Mouse (Mus musculus) right cerebral cortex, postnatal 10 days (tissue): ENCODE data around the gene Hao1.

Experiments used
- DNase-seq, 2 experiments: peaks; one replicate each; pipeline ENCODE4 v3.0.0; 2021; ENCODE audit warnings: low spot score in 2 of 2

Gene Hao1

DNA sequence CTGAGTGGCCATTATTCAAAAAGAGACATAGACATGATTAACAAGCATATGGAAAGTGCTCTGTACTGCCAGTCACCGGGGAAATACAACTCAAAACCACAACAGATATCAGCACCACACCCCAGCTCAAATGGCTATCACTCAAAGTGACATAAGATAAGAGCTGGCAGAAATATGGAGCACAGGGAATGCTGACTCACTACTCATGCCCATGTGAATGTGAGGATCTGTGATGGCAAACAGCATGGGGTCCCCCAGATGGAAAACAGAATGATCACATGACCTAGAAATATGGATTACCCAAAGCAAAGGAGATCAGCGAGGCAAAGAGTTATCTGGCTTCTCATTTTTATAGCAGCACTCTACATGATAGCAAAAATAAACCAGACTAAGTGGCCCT, 89.0 kb downstream of the Hao1 start:
- DNase-seq: no peak

DNA sequence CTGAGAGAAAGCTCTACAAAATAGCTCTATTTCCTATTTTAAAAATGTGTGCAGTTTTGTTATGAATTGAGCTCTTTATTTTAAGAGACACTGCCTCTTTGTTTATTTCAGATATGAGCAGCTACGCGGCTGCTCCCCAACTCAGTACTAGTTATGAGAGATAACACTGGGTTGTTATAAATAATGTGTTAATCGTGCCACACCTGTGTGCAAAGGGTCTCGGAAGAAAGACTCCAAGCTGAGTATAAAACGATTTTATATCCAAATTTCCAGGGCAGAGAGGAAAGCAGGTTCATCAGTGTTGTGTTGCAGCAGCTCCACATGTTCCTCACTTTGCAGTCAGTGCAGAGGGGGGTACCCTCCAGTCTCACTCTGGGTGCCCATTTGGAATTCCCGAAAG, 91.8 kb downstream of the Hao1 start:
- no peak for DNase-seq

DNA sequence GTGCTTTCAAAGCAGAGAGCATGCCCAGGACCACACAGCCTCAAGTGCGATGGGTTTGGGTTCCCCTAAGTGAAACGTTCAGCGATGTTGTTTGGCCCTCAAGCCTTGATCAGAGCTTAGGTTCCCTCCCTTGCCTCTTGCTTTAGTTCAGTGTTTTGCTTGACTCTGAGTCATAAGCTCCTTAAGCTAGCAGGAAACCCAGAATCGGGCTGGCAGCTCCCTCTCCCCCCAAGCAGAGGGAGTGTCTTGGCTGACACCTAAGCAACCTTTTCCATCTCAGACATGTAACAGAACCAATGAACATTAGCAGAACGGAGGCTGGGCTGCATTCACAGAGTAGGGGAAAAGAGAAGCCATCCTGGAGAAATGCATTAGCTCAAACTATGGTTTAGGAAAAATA, 93.3 kb downstream of the Hao1 start:
- no peak for DNase-seq

DNA sequence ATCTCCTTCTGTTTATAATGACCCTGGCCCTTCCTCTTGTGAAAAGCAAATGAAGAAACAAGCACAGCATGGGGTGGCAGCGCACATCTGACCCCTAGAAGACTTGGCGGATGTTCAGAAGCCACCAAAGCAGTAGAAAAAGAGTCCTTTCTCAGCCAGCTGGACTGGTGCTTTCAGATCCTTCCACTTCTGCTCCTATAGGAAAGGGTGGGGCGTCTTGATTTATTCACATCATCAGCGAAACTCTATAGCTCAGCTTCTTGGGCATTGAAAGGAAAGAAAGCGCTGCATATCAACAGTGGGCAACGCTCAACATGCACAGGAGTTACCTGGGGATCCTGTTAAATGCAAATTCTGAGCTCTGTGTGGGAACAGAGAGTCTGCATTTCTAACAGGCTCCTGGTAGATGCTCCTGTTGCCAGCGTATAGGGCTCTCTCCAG, 98.1 kb downstream of the Hao1 start:
- no peak for DNase-seq

DNA sequence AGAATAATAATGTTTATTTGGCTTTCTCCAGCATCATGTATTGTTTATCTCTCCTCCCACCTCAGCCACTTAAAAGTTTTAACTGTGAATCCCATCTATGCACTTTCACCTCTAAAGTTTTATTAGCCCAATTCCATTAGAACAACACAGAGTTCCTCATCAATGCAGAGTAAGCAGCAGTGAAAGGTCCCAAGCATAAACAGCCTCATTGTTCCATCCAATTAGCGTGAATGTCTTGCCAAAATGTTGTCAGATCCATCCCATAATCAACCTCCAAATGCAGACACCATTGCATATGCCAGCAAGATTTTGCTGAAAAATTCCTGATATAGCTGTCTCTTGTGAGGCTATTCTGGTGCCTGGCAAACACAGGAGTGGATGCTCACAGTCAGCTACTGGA, 101.4 kb downstream of the Hao1 start:
- DNase-seq: no peak

DNA sequence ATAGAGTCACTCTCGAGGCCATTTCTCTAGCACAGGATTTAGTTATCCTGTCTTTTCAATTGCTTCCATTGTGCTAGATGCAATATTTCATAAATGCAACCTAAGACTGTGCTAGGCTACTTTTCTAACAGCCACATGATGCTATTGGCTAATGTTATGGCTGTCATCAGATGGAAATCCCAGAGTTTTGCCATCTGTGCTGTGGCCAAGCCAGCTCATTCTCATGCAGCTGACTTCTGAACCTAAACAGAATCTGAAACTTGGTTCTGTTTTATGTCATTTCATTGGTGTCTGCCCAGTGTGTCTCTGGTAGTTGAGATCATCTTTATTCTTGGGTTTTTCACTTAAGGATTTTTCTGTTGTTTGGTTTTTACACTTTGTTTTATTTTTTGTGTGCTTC, 103.2 kb downstream of the Hao1 start:
- DNase-seq: no peak
